Mouse (Mus musculus) heart, postnatal 0 days (tissue): ENCODE measurements around the gene Ahcyl2.

Experiments used
- CTCF ChIP-seq: IDR thresholded peaks from 2 replicates; pipeline ENCODE4 v1.5.1; 2016; ENCODE audit warnings: antibody characterized with exemption, control low read depth, low read depth
- EP300 ChIP-seq: IDR thresholded peaks from 2 replicates; pipeline ENCODE4 v1.6.1; 2016; ENCODE audit warnings: antibody characterized with exemption, low read depth

DNA sequence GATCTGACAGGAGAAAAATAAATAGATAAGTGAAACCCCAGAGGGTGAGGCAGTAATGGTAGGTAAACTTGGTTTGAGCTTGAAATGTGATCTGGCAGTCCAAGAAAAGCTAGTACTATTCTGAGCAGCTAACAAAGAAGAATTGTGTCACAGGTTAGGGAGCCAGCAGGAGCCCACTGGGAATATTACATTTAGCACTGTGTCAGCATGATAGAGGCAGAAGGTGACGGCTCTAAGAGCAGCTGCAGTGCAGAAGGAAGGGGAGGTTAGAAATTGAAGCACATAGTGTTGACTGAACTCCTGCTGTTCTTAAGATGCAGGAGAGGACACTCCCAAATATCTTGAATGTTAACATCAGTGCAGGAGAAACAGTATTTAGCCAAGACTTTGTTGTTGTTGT, 54.0 kb downstream of the Ahcyl2 start:
- TF ChIP-seq CTCF (no peak), EP300 (no peak)
